Mouse (Mus musculus) forelimb bud, embryonic 11.5 days (tissue): ENCODE data around the gene Plau.

Experiments
- DNase-seq: peaks from one replicate; pipeline ENCODE4 v3.0.0-alpha.2; 2012; ENCODE audit warnings: low read depth, low spot score

Plau gene

GRCm38 (mm10) chr14:20836171-20836904, at the start of gene Plau:
Plau (plus strand) TSS chr14:20836660.
- peak; percentile 71 for DNase-seq

- no peak for DNase-seq
These were observed 48.3 kb upstream of the Plau start for GRCm38 (mm10) chr14:20788151-20788550.

- DNase-seq, result no peak
These were observed 46.9 kb upstream of the Plau start for GRCm38 (mm10) chr14:20789593-20789992.

GRCm38 (mm10) chr14:20790445-20790844, 46.0 kb upstream of the Plau start:
- DNase-seq, result no peak

GRCm38 (mm10) chr14:20790996-20791395, 45.5 kb upstream of the Plau start:
- DNase-seq, result no peak

- DNase-seq, result no peak
These were observed 44.8 kb upstream of the Plau start for GRCm38 (mm10) chr14:20791511-20792242.

GRCm38 (mm10) chr14:20792243-20792921, 44.1 kb upstream of the Plau start:
- no peak for DNase-seq

- peak; percentile 45 for DNase-seq
These were observed 43.3 kb upstream of the Plau start for GRCm38 (mm10) chr14:20792922-20793757.

- DNase-seq, result peak; percentile 76
These were observed 42.5 kb upstream of the Plau start, which contains the start of gene Camk2g for GRCm38 (mm10) chr14:20793758-20794531. Camk2g (minus strand) TSS chr14:20794088.

GRCm38 (mm10) chr14:20794589-20794988, 41.9 kb upstream of the Plau start:
- no peak for DNase-seq

- no peak for DNase-seq
These were observed 40.9 kb upstream of the Plau start for GRCm38 (mm10) chr14:20795423-20796152.

GRCm38 (mm10) chr14:20796170-20796569, 40.3 kb upstream of the Plau start:
- DNase-seq, result no peak

- DNase-seq, result no peak
These were observed 39.8 kb upstream of the Plau start for GRCm38 (mm10) chr14:20796643-20797042.

- no peak for DNase-seq
These were observed 38.2 kb upstream of the Plau start for GRCm38 (mm10) chr14:20798300-20798699.

GRCm38 (mm10) chr14:20798761-20799160, 37.7 kb upstream of the Plau start:
- DNase-seq, result peak; percentile 76

- no peak for DNase-seq
These were observed 33.4 kb upstream of the Plau start for GRCm38 (mm10) chr14:20802926-20803605.

- DNase-seq, result peak; percentile 84
These were observed 32.9 kb upstream of the Plau start for GRCm38 (mm10) chr14:20803606-20803938.

GRCm38 (mm10) chr14:20804481-20804880, 32.0 kb upstream of the Plau start:
- no peak for DNase-seq

GRCm38 (mm10) chr14:20804964-20805672, 31.3 kb upstream of the Plau start:
- DNase-seq, result no peak
